Mouse (Mus musculus) thymus, postnatal 4 days (tissue): ENCODE measurements around the gene Nedd8.

ENCODE experiments used
- DNase-seq: peaks from one replicate; pipeline ENCODE4 v3.0.0; 2021

Nedd8 gene

DNA sequence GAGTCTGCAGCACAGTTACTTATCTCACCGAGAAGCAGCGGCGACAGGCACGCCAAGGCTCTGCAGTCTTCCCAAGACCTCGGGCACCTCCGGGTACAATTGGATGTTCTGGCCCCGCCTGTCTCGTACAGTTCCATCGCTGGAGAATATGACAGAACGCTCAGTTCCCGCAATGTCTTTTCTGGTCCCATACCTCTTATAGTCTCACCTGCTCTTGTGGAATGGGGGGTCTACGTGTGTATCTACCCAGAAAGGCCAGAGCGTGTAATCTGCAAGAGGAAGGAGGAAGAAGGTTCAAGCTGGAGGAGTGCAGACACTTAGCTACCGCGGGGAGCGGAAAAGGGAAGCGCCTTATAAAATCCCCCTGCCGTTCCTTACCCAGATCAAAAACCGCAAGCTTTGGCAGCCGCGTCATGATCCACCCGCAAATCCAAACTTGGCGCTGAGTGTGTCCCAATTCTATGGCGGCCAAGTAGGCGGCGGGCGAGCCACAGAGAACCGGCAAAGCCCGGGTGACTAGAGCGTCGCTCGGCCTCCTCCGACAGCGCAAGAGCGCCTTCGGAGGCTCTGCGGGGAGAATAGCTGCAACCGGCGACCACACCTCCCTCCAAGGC lies 11.9 kb downstream of the Nedd8 start, which contains the start of gene Mdp1:
Mdp1 (minus strand) TSS at position 549 of the 614 bp plus-strand sequence.
- DNase-seq, result peak; percentile 84

DNA sequence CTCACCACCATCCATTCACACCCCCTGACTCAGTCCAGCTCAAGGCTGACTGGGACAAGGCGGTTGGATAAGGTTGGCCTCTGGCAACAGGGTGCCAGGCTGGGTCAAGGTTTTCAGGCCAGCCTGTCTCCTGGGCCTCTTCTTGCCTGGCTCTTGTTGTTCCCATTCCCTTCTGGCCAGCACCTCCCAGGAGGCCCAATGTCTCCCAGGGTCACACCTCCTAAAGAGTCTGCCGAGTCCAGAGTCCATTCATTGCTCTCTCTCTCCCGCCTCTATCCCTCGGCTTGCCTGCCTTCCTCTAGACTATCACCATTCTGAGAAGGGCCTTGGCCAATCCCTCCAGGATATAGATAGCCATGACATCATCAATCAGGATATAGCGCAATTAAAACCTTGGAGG lies 13.9 kb downstream of the Nedd8 start:
- DNase-seq, result no peak

DNA sequence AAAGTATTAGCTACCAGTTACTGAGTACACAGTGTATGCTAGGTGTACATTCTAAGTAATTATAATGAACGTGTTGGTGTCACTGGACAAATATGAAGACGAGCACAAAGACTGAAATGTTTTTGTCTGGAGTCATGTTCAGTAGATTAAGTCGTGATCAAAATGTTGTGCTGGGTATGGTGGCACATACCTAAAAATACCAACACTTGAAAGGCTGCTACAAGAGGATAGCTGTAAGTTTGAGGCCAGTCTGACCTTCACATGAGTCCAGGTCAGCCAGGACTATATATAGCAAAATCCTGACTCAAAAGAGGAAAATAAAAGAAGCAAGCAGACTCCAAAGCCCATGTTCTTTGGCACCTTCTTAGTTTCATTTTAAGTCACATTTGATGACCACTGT lies 15.0 kb downstream of the Nedd8 start:
- DNase-seq, result no peak

DNA sequence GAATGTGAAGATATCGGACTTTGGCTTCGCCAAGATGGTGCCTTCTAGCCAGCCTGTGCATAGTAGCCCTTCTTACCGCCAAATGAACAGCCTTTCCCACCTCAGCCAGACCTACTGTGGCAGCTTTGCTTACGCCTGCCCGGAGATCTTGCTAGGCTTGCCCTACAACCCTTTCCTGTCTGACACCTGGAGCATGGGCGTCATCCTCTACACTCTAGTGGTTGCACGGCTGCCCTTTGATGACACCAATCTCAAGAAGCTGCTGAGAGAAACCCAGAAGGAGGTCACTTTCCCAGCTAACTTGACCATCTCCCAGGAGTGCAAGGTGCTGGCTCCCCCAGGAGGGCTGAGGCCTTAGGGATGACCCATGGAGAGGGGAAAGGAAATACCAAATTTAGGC lies 20.4 kb downstream of the Nedd8 start:
- DNase-seq, result peak; percentile 63

DNA sequence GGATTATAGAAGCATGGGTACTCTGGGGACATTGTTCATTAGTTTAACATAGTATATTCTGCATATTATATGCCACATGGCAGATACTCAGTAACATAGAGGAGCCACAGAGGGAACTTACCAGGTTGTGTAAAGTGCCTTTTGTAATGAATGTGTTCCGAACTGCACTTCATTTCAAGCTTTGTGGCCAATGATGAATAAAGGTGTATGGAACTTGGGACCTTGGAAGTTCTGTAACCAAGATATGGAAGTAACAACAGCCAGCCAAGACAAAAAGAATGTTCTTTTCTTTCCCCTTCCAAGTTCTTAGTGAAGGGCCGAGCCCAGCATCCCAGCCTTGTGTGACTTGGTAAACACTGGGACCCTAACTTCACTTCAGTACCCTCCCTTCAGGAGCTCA lies 22.0 kb downstream of the Nedd8 start, which contains the start of gene Tssk4:
Tssk4 (plus strand) TSS at position 301 of the 400 bp plus-strand sequence.
- no peak for DNase-seq

DNA sequence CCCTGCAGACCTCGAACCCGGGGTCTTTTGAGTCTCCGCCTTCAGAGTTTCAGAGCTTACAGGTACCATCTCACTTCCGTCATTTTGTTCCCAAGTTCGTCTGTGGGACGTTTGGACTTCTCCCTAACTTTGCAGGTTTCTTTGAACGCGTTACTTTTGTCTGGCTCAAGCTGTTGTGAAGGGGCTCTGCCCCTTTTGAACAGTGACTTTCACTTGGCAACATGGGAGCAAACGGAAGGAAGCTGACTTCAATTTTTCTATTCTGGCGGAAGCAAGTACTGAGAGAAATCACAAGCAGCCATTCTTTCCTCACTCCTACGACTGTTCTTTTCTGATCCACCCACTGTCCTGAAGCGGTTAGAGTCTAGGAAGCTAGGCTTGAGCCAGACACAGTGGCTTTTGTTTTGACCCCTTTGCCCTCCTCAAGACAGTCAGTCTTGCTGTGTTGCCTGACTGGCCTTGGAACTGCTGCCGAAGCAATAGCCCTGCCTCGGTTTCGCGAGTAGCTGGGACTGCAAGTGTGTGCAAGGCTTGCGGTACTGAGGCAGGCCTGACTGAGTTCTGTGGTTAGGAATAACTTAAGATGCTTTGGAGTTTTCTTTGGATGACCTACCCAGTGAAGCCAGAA lies 27.5 kb downstream of the Nedd8 start:
- peak; percentile 47 for DNase-seq

DNA sequence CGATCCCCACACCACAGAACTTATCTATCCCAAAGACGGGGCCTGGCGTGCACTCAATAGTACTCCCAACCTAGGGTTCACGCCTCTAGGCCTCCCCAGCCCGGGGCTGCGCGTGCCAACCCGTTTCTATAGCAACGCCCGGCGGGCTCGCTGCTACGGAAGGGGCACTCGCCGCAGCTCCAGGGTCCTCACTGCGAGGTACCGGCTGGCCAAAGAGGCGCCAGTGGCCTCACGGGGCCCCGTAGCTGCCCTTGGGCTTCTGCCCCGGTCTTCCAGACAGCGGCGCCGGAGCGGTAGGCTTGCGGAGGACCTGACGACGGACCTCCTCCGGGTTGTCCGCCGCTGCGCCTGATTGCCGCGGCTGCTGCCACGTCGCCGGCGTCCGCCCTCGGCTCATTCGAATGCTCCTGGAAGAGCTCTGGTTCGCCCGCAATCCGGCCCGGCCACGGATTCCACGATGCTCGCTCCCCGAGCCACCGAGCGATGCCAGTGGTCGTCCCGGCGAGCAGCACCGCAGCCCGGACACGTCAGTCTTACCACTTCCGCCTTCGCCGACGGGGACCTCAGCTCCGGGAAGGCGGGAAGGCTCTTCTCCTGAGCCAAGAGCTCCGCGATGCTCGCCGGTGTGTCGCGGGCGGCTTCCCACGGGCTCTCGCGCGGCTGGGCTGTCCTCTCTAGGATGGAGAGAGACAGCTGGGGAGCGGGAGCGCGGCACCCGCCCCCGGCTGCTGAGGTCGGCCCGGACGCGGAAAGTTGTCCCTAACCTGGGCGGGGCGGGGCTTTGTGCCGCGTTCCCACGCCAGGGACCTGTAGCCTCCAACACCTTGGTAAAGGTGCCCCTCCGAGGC lies 28.6 kb downstream of the Nedd8 start, which contains the start of gene Tm9sf1:
Tm9sf1 (minus strand) TSS at position 747 of the 848 bp plus-strand sequence.
- DNase-seq, result peak; percentile 86

DNA sequence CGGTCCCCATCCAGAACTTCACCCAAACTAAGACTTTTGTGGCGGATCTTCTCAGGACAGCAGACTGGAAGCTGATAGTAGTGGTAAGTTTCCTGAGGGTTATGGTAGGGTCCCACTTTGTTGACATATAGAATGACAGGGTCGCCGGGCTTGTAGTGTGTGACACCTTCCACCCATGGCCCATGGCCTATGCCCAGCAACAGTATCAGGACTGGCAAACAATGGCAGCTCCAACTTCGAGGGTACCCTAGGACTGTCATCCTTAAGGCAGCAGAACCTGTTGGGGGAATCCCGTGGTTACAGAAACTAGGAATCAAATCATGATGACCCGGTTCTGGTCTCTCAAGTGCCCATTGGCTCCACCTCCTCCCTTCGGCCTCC lies 29.3 kb downstream of the Nedd8 start:
- DNase-seq, result no peak

DNA sequence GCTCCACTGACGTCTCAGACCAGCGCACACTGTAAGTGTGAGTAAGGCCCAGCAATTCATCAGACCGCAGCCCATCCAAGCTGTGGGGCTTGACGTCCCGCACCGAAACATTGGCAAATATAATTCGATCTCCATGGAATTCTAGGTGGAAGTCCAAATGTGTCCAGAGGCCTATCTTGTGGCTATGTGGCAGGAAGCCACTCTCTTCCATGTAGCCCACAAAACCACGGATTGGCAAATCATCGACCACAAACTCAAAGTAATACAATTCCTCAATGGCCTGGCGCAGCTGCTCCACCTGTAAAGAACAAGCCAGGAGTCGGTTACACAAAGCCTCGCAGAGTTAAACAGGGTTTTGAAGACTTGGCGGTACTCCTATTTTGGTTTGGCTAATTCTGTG lies 30.6 kb downstream of the Nedd8 start:
- DNase-seq, result no peak

DNA sequence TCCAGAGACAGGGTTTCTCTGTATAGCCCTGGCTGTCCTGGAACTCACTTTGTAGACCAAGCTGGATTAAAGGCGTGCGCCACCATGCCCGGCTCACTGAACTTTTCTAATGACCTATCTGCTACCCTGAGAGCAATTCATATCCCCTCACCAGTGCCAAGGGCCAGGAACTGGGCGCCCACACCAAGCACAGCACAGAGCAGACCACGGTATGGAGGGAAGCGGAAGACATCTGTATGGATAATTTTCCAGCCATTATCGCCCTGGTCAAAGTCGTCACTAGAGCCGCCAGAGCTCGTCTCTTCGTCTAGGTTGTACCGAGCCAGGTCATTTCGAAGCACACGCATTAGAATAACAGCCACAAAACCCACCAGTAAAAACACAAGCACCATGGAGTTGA lies 31.1 kb downstream of the Nedd8 start:
- no peak for DNase-seq

DNA sequence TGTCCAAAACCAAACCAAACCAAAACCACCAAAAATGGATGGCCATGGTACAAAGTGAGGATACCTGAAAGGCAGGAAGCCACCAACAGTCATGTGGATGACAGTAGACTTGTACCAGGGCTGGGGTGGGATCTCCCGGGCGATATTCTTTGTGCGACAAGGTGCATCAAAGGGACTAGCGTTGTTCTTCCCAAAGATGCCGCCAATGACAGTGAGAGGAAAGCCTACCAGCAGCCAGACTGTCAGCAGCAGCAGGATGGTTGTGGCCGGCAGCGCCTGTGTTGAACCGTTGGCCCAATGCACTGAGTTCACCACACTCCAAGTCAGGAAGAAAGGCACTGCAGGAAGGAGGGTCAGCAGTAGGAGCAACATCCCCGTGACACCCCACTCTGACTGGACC lies 34.1 kb downstream of the Nedd8 start, which contains the start of gene Gm49378:
Gm49378 (minus strand) TSS at position 101 of the 400 bp plus-strand sequence.
- no peak for DNase-seq

DNA sequence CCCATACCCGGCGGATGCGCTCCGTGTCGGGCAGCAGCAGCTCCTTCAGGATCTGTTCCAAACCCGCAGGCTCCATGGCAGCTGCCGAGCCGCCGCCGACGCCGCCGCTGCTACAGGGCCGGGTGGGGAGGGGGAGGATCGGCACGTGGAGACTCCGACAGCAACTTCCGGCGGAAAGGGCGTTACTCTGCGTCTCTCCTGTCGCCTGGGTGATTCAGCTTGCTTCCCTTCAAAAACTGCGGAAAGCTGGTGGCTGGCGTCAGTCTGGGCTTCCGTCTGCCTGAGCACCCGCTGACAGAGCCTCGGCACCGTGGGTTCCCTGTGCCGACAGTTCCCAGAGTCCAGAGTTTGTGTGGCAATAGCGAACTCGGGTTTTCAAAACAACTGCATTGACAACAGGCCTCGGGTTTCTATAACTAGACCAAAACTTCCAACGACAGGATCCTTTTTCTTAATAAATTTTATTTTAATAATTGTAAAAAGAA lies 36.4 kb downstream of the Nedd8 start, which contains the start of gene Ipo4:
Ipo4 (minus strand) TSS at position 435 of the 485 bp plus-strand sequence.
- peak; percentile 89 for DNase-seq

DNA sequence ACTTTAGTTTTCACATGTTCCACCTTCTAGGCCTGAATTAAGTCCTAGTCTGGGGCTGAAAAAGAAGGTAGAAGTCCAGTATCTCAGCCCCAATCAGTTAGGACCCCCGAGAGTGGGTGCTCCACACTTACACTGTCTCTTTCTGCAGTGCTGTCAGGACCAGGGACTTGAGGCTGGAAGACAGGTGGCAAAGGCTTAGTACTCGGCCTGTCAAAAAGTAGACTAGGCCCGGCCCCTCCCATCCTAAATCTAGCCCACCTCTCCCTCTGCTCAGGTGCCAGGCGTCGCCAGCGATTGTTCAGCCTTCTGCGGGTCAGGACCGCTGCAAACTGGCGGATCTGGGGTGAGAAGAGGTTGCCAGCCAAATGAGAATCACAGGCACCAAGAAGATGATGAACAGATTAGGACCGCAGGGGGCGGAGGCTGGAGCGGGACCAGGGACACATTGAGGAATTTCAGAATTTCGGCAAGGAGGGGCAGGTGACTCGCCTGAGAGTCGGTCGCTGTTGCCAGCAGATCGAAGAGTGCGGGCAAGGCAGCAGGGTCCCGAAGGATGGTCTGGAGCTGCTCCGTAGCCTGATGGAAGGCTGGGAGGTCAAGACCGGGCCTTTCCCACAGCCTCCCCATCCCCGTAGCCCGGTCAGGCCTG lies 36.9 kb downstream of the Nedd8 start:
- no peak for DNase-seq

DNA sequence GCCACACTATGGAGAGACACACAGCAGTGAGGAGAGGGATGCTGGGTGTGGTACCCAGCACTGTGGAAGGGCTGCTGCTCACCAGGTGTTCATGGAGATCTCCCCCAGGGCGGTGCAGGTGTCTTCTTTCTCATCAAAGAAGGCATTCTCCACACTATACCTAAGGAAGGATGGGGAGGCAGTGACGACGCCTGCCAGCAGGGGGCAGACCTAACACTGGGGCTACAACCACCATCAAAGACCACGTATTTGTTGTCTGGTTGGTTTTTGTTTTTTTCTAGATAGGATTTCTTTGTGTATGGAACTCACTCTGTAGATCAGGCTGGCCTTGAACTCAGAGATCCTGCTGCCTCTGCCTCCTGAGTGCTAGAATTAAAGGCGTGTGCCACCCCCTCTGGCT lies 42.6 kb downstream of the Nedd8 start:
- peak; percentile 94 for DNase-seq

DNA sequence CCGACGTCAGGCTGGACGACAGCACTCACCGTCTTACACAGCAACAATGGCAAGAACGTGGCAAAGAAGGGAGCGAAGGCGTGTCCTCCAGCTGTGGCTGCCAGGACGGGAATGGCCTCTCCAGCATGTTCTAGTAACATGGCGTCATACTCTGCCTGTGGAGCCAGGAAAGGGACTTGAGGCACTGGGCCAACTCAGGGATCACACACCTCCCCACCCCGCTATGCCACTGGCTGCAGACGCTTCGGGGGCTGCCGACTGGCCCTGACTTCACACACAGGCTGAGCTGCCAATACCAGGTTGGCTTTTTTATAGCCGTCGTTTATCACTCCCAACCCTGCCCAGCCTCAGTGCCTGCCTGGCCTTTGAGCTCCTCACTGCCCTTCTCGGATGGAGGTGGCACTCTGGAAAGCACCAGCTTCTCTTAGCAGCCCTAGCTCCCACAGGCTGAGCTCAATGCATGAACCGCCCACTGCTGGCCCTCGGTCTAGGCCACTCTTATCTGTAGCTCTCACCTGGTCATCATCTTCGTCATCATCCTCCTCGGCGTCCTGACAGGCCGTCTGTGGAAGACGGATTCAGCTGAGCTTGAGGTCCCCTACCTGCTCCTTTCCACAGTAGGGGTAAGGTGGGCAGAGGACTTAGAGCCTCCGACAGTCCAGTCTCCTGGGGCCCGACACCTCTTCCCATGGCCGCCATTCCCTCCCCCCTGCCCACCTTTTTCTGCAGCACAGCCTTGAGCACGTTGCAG lies 43.7 kb downstream of the Nedd8 start:
- DNase-seq, result no peak

DNA sequence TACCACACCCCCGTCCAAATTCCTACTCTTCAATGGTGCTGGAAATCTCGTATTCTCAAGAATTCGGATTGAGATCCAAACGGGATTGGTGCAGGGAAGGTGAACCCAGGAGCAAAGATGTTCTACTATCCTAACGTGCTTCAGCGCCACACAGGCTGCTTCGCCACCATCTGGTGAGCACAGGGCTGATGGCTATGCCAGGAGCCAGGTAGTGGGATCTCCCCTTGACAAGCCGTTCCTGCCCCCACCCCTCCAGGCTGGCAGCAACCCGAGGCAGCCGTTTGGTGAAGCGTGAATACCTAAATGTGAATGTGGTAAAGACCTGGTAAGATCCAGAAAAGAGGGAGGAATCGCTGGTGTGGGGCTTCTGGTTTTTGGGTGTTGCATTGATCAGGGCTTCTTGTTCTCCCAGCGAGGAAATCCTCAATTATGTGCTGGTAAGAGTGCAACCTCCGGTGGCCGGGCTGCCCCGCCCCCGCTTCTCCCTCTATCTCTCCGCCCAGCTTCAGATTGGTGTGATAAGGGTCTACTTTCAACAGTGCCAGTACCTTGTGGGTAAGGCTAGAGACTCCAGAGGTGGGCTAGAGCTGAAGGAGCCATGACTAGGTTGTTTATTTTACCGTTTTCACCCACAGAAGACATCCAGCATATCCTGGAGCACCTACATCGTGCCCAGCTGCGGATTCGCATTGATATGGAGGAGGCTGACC lies 53.3 kb downstream of the Nedd8 start:
- DNase-seq, result peak; percentile 31

DNA sequence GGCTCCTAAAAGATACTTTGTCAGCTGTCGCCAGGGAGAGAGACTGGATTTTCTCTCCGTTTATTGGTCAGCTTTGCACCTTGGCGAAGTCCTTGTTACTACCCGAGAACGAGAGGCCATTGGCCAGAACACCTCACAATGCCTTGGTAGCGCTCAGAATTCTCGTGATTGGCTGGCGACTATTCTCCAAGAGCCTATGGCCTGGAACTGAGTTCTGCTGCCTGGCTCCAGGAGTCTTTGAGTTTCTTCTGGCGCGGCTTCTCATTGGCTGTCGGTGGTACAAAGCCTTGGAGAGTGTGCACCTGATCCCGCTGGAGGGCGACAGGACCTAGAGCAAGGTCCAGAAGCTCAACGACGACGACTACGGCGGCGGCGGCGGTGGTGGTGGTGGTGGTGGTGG lies 54.1 kb downstream of the Nedd8 start, which contains the start of gene Rec8:
Rec8 (plus strand) TSS at position 216 of the 400 bp plus-strand sequence.
- no peak for DNase-seq

DNA sequence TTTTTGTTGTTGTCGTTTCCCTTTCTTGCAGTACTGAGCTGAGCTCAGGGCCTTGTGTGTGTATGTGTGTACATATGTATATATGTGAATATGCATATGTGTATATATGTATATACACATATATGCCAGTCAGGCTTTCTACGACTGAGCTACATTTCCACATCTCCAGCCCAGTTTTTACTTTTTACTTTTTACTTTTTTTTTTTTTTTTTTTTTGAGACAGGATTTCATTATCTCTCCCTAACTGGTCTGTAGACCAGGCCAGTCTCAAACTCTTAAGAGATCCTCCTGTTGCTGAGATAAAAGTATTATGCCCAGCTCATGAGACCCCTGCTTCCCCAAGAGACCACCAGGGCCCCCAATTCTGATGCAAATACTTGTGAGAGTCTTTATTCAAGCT lies 55.1 kb downstream of the Nedd8 start:
- DNase-seq, result no peak

DNA sequence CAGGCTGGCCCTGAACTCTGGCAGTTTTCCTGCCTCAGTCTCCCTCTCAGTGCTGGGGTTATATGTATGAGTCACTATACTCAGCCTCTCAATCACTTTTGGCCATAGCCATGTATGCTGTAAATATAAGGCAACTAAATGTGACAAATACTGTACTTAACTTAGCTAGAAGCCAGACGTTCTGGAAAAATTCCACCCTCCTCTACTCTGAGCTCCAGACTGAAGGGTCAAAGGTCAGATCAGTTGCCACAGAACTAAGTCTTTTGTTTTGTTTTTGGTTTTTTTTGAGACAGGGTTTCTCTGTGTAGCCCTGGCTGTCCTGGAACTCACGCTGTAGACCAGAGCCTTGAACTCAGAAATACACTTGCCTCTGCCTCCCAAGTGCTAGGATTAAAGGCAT lies 56.0 kb downstream of the Nedd8 start:
- DNase-seq, result no peak

DNA sequence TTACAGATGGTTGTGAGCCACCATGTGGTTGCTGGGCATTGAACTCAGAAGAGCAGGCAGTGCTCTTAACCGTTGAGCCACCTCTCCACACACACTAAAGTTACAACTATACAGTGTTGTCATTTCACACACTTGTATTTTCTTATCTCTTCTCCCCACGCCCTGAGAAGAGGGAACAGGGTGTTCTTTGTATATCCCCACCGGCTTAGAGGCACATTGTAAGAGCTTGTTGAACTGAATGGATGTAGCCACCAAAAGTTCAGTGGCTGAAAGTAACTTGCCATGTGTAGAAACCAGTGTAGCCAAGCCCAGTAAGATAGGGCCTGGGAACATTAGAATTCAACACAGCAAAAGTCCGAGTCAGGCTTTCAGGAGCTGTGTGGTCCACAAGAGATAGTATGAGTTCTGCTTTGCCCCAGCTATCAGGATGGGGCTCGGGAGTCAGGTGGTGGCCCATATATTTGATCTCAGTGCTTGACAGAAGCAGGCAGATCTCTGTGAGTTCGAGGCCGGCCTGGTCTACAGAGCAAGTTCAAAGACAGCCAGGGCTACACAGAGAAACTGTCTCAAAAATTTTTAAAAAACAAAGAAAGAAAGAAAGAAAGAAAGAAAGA lies 57.3 kb downstream of the Nedd8 start:
- DNase-seq, result no peak

DNA sequence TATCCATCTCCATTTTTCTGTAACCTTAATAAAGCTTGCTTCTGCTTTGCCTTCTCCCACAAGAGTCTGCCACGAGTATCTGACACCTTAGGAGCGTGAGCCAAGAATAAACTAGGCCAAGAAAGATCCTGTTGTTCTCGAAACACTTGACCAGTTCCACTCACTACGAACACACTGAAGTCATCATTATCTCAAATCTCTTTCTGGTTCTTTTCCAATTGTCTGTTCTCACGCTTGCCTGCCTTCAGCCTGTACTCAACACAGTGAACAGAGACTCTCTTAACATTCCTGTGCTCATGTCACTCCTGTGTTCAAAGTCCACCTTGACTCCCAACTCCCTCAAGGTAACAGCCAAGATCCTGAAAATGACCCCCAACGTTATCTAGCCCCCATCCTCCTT lies 58.6 kb downstream of the Nedd8 start:
- no peak for DNase-seq
